Mouse (Mus musculus) stomach, embryonic 16.5 days (tissue): Measurements from ENCODE around the gene Eftud2. TPM values are rescaled to one million over a fixed set of nuclear protein-coding genes. Genes with fewer than 3 reads are reported as not detected.

ENCODE experiments used
- ATAC-seq: fragments of 200-750 bp; cut with Nextera tagmentation; 2 replicates; pipeline ENCODE4 v1.8.0; 2017; ENCODE audit warnings: moderate number of reproducible peaks, moderate TSS enrichment; ENCODE audit not compliant: insufficient read depth, low FRiP score
- H3K27ac ChIP-seq: fragments of 300-500 bp; sonication (generic); 2 replicates; pipeline ENCODE4 v1.5.1; 2014; ENCODE audit warnings: low read length
- H3K27me3 ChIP-seq: fragments of 300-500 bp; sonication (generic); 2 replicates; pipeline ENCODE4 v1.6.1; 2014; ENCODE audit warnings: low read length, control low read depth, mixed read lengths; ENCODE audit not compliant: control insufficient read depth, insufficient read depth
- H3K36me3 ChIP-seq: fragments of 300-500 bp; sonication (generic); 2 replicates; pipeline ENCODE4 v1.6.1; 2014; ENCODE audit warnings: low read length; ENCODE audit not compliant: control insufficient read depth, insufficient read depth
- H3K4me1 ChIP-seq: fragments of 300-500 bp; sonication (generic); 2 replicates; pipeline ENCODE4 v1.6.1; 2014; ENCODE audit warnings: low read length, control low read depth, mixed read lengths; ENCODE audit not compliant: control insufficient read depth, insufficient read depth
- H3K4me2 ChIP-seq: fragments of 300-500 bp; sonication (generic); 2 replicates; pipeline ENCODE4 v1.6.1; 2014; ENCODE audit warnings: low read depth, low read length, mixed read lengths
- H3K4me3 ChIP-seq: fragments of 300-500 bp; sonication (generic); replicated peaks from 2 replicates; pipeline ENCODE4 v1.5.1; 2014; ENCODE audit warnings: mild to moderate bottlenecking, low read length
- H3K9ac ChIP-seq: fragments of 300-500 bp; sonication (generic); 2 replicates; pipeline ENCODE4 v1.6.1; 2014; ENCODE audit warnings: low read length
- H3K9me3 ChIP-seq: fragments of 300-500 bp; sonication (generic); replicated peaks from 2 replicates; pipeline ENCODE4 v1.6.1; 2016; ENCODE audit warnings: low read length, control low read depth; ENCODE audit not compliant: control insufficient read depth
- WGBS: fragments of 180-500 bp; shearing (Covaris S2); extraction: QIAGEN DNeasy Blood & Tissue Kit; methylation state at CpG from one replicate; pipeline ENCODE4 v1.1.7; 2014; 5-methylcytosine and 5-hydroxymethylcytosine counted together
- polyA plus RNA-seq: library from polyadenylated mRNA; unstranded; fragments of >200 nt; fragmentation: Nextera tagmentation; extraction: Ambion mirVana; gene quantifications from 2 replicates; pipeline ENCODE4 v1.2.1, GENCODE M21; 2015

Gene Eftud2
- polyA plus RNA-seq, 1 experiment from 2014 or later: 138 TPM

DNA sequence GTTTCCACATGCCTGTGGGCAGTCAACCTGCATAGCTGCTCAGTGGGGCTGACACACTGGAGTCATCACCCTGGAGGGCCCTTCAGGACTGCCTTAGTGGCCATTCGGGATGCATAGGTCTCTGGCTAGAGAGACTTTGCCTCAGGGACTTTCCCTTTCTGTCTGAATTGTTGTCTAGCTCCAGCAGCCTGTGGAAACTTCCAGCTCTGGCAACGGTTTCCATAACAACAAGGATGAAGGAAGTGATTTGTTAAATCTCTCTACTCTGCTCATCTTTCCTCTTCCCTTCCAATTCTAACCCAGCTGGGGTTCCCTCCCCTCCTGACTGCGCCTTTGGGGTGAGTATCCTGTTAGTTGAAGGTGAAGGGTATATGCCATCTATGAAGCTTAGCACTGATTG, 7.3 kb upstream of the Eftud2 start:
- H3K4me3 ChIP-seq: no peak overlapping the region
- peaks cover 4% of the 10 kb centered on the region; the same call in 1 of the 2 replicates for H3K4me1 ChIP-seq
- WGBS: 61% methylated on average over 3 of the region's 3 CpGs
- no peaks in the 10 kb centered on the region for H3K27me3 ChIP-seq
- H3K9me3 ChIP-seq: no peaks in the 10 kb centered on the region
- no peak overlapping the region for H3K4me2 ChIP-seq
- H3K9ac ChIP-seq: no peak overlapping the region
- no peak for ATAC-seq
- H3K36me3 ChIP-seq: no peaks in the 10 kb centered on the region
- H3K27ac ChIP-seq: no peak overlapping the region

GRCm38 (mm10) chr11:102887433-102887832, 6.6 kb upstream of the Eftud2 start:
- H3K4me1 ChIP-seq: no peaks in the 10 kb centered on the region
- no peaks in the 10 kb centered on the region for H3K36me3 ChIP-seq
- ATAC-seq: no peak
- no peak overlapping the region for H3K4me3 ChIP-seq
- no peak overlapping the region for H3K9ac ChIP-seq
- H3K27me3 ChIP-seq: no peaks in the 10 kb centered on the region
- WGBS: 82% methylated on average over 5 of the region's 5 CpGs
- H3K4me2 ChIP-seq: no peak overlapping the region
- H3K9me3 ChIP-seq: no peaks in the 10 kb centered on the region
- H3K27ac ChIP-seq: no peak overlapping the region

DNA sequence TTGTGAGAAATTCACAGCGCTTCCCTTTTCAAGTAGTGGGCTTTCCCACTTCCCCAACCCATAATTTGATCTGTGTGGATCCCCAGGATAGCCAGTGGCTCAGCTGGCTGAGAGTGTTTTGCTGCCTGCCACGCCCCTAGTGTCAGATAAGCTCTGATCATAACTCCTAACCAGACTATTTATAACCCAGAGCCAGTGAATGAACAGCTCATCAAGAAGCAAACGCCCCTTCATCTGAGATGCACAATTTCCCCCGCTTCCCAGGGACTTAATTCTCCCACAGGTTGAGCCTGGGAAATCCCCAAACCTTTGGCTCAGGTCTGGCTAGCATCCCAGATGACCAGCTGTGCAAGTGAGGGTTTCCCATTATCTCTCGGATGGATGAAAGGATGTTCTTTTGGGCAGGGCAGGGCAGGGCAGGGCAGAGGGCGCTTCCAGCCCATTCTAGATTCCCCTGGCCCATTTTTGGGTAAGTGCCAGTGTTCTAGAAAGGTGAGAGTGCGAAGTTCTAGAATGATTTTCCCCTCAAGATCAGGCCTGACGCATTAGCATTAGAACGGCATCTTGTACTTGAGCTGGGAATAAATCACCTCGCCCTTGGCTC, 3.9 kb upstream of the Eftud2 start, which contains the start of gene Fam187a:
Gene Fam187a (plus strand): TSS at position 554 of the 604 bp plus-strand sequence.
- H3K4me3 ChIP-seq: no peak within 1 kb of the TSS
- WGBS: 50% methylated on average over 10 of the region's 10 CpGs
- no peaks in the 10 kb centered on the region for H3K27me3 ChIP-seq
- H3K4me2 ChIP-seq: no peak within 1 kb of the TSS
- no peak within 1 kb of the TSS for H3K27ac ChIP-seq
- ATAC-seq: no peak
- 0 out of 2 replicates have a peak within 1 kb of the TSS, but pooled peaks have one; percentile 26 for H3K9ac ChIP-seq
- peaks cover 10% of the 10 kb centered on the region for H3K4me1 ChIP-seq
- H3K9me3 ChIP-seq: no peaks in the 10 kb centered on the region
- no peaks in the 10 kb centered on the region for H3K36me3 ChIP-seq

DNA sequence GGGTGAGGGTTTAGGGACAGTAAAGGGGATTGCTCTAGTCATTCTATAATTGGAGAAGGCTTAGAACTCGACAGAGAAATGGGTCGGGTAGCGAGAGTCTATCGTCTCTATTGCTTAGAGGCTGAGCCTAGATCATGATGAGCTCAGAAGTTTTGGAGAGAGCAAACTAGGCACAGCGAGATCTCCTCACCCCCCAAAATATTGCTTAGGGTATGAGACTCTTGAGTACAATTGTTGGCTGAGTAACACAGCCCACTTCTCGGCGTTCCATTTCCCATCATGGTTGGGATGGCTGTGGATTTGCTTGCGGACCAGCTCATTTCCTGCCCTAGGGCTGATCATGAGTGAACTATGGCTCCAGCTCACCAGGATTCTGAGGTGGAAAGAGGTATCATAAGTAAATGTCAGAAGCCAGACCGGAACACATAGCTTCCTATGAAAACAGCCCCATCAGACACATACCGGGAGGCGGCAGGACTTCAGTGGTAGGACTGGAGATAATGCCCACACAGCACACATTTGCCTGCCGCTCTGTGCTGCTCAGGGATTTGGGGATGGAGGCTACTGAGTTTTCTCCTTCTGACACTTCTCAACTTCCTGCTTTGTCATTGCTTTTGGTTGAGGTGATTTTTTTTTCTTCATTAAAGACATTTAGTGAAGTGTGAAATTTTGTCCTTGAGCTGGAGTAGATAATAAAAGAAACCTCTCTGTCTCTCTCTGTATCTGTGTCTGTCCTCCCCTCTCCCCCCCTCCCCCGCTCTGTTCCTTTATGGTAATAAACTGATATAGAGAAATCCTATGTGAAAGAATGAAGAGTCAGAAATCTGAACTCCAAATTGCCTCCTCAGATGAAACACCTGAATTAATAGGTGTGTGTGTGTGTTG, 771 bp upstream of the Eftud2 start:
- 17% methylated on average over 13 of the region's 13 CpGs for WGBS
- H3K27ac ChIP-seq: no peak overlapping the region
- H3K27me3 ChIP-seq: no peaks in the 10 kb centered on the region
- H3K4me3 ChIP-seq: peak overlapping the region; percentile 91
- H3K9me3 ChIP-seq: no peaks in the 10 kb centered on the region
- peaks cover under 1% of the 10 kb centered on the region; the same call in 1 of the 2 replicates for H3K36me3 ChIP-seq
- H3K4me2 ChIP-seq: peak overlapping the region; percentile 49
- H3K4me1 ChIP-seq: peaks cover 14% of the 10 kb centered on the region
- no peak for ATAC-seq
- peak overlapping the region; percentile 85 for H3K9ac ChIP-seq

GRCm38 (mm10) chr11:102879558-102879957, 1.2 kb downstream of the Eftud2 start:
- no peaks in the 10 kb centered on the region for H3K27me3 ChIP-seq
- H3K27ac ChIP-seq: no peak overlapping the region
- ATAC-seq: no peak
- H3K36me3 ChIP-seq: peaks cover 3% of the 10 kb centered on the region; the same call in 1 of the 2 replicates
- H3K4me3 ChIP-seq: no peak overlapping the region
- no peak overlapping the region for H3K4me2 ChIP-seq
- WGBS: 85% methylated on average over 2 of the region's 2 CpGs
- no peaks in the 10 kb centered on the region for H3K9me3 ChIP-seq
- peaks cover 14% of the 10 kb centered on the region for H3K4me1 ChIP-seq
- H3K9ac ChIP-seq: no peak overlapping the region

DNA sequence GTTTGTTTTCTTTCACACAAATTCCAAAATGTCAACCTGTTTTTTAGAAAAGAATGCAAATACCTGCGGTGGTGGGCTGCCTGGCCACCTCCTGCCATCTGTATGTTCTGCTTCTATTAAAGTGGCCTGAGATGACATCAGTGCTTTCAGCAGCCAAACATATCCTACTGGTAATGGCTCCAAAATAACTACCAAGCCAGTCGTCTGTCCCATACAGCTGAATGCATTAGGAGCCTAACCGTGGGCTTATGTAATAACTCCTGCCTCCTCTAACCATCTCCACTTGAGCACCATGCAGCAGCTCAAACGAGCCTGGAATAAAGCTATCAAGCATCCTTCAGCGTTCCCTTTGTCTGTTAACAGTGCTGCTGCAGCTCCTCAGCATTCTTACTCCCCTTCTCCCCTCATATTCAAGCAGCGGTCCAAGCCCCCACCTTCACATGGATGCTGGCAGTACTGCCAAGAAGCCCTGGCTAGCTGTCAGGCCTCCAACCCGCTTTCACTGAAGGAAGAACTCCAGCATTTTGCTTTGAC, 5.9 kb downstream of the Eftud2 start:
- no peak for ATAC-seq
- WGBS: 88% methylated on average over 7 of the region's 7 CpGs
- no peaks in the 10 kb centered on the region for H3K9me3 ChIP-seq

GRCm38 (mm10) chr11:102864272-102864671, 16.5 kb downstream of the Eftud2 start:
- Histone ChIP-seq H3K27ac (no peak overlapping the region), H3K36me3 (peaks cover 23% of the 10 kb centered on the region; the same call in 1 of the 2 replicates), H3K9me3 (no peaks in the 10 kb centered on the region), H3K9ac (no peak overlapping the region), H3K27me3 (no peaks in the 10 kb centered on the region), H3K4me1 (no peaks in the 10 kb centered on the region), H3K4me2 (no peak overlapping the region), H3K4me3 (no peak overlapping the region)
- no peak for ATAC-seq
- WGBS: 27% methylated on average over 4 of the region's 4 CpGs

More for the DNA sequence above, 5.9 kb downstream of the Eftud2 start:
- Histone ChIP-seq H3K4me3 (no peak overlapping the region), H3K27me3 (no peaks in the 10 kb centered on the region), H3K36me3 (peaks cover 11% of the 10 kb centered on the region; the same call in 1 of the 2 replicates), H3K9ac (no peak overlapping the region), H3K4me2 (no peak overlapping the region), H3K27ac (no peak overlapping the region), H3K4me1 (peaks cover 6% of the 10 kb centered on the region)

DNA sequence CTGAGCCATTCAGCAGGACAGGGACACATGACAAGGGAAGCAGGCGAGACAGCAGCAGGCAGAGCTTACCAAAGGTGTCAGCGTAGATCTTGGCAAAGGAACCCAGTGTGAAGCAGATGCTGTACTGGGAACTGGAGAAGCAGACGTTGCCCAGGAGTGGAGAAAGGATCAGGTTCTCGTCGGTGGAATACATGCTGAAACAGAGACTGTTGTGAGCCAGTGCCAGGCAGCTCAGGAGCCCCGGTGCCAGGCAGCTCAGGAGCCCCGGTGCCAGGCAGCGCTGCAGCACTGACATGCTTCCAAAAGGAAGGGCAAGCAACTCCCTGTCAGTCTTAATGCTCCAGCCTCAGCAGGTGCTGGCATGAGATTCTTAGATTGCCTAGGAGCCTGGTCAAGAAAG, 20.9 kb downstream of the Eftud2 start:
- H3K27ac ChIP-seq: no peak overlapping the region
- H3K4me1 ChIP-seq: no peaks in the 10 kb centered on the region
- no peaks in the 10 kb centered on the region for H3K27me3 ChIP-seq
- WGBS: 91% methylated on average over 8 of the region's 8 CpGs
- H3K9ac ChIP-seq: no peak overlapping the region
- H3K36me3 ChIP-seq: peaks cover 14% of the 10 kb centered on the region; the same call in 1 of the 2 replicates
- H3K9me3 ChIP-seq: no peaks in the 10 kb centered on the region
- no peak overlapping the region for H3K4me2 ChIP-seq
- ATAC-seq: no peak
- H3K4me3 ChIP-seq: no peak overlapping the region

DNA sequence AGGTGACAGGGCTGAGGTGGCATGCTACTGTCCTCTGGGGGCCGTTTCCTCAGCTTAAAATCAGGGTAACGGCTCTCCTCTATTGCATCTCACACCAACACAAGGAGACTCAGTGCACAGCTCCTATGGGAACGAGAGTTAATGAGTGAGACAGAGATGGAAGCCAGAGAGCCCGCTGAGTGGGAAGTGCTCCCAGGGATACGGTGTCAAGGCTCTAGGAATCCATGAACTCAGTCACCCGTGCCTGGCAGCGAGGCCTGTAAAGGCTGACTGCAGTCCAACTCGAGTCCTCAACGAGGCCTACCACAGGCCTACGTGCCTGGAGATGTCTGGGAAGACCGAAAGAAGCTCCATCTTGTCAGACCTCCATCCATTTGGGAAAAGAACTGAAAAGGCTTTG, 21.8 kb downstream of the Eftud2 start:
- 93% methylated on average over 11 of the region's 11 CpGs for WGBS
- H3K4me1 ChIP-seq: no peaks in the 10 kb centered on the region
- H3K27ac ChIP-seq: no peak overlapping the region
- H3K27me3 ChIP-seq: no peaks in the 10 kb centered on the region
- H3K9me3 ChIP-seq: no peaks in the 10 kb centered on the region; the same call in 1 of the 2 replicates
- no peak overlapping the region for H3K9ac ChIP-seq
- H3K36me3 ChIP-seq: peaks cover 15% of the 10 kb centered on the region
- no peak overlapping the region for H3K4me2 ChIP-seq
- ATAC-seq: no peak
- no peak overlapping the region for H3K4me3 ChIP-seq
